Mouse (Mus musculus): ENCODE results near the gene Acot7.

The Acot7 gene

GRCm38 (mm10) chr4:152250615-152251014 is 72.7 kb downstream of the Acot7 start:
- no peak for DNase-seq

- DNase-seq: peak in 1 of 2 experiments; percentile 7
Measured at GRCm38 (mm10) chr4:152253183-152253759, 75.3 kb downstream of the Acot7 start.

DNA sequence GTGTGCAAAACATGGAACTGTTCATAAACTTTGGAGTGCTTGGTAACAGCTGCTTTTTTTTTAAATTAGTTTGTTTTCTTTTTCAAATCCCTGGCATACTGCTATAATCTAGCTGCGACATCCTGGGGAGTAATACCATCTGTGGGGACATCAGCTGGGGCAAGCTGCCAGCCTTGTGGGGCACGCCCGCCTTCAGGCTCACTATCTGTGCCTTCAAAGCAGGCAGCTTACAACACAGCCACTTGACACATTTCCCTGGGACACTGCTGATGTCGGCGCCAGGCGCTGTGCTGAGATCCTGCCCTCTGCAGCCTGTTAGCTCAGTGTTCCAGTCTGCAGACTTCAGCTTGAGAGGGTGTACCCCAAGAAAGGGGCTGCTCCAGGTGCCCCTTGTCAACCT is 79.1 kb downstream of the Acot7 start:
- DNase-seq: peak; percentile 77 to 83

GRCm38 (mm10) chr4:152260451-152260850 is 82.5 kb downstream of the Acot7 start:
- DNase-seq: no peak

DNA sequence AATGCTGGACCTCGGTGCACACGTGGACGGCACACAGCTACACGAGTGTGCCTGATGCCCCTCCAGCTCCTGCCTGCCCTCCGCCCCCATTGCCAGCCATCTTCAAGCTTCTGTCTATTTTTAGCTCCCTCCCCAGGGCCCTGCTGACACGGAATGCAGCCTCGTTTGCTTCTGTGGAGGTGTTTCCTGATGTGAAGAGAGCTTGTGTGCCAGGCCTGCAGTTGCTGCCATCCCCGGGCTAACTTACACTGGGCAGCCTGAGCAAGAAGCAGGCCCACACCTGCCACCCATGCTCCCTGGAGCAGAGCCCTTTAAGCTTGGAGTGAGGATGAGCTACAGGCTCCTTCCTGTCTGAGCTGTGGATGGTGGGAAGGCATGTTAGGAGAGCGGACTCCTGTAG is 84.3 kb downstream of the Acot7 start:
- peak in 1 of 2 experiments; percentile 28 for DNase-seq

- no peak for DNase-seq
Measured at GRCm38 (mm10) chr4:152263089-152263488, 85.2 kb downstream of the Acot7 start.

GRCm38 (mm10) chr4:152263512-152264176 is 85.7 kb downstream of the Acot7 start:
- DNase-seq: peak; percentile 42 to 48

GRCm38 (mm10) chr4:152264177-152264530 is 86.2 kb downstream of the Acot7 start:
- peak; percentile 47 to 64 for DNase-seq

DNA sequence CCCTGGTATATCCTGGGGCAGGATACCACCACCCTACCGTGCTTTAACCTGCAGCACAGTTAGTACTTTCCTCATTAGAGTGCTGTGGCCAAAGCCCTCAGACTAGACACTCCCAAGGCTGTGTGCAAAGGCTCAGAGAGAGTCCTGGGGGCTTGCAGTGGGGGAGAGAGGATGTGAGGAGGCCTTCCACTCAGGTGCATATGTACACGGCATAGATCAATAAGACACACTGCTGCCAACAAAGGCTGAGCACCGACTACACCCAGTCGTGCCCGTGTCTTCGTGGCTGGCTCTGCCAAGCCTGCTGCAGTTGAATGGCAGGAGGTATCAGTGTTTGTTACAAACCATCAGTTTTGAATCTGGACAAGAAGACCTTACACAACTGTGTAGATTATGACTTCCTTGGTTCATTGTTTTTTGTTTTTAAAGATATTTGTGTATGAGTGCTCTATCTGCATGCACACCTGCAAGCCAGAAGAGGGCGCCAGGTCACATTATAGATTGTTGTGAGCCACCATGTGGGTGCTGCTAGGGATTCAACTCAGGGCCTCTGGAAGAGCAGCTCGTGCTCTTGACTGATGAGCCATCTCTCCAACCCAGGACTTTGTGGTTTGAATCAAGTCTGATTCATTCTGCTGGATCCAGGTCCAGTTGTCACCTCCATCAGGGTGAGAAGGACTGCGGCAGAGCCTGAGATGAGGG is 87.1 kb downstream of the Acot7 start:
- DNase-seq: peak; percentile 51 to 58

DNA sequence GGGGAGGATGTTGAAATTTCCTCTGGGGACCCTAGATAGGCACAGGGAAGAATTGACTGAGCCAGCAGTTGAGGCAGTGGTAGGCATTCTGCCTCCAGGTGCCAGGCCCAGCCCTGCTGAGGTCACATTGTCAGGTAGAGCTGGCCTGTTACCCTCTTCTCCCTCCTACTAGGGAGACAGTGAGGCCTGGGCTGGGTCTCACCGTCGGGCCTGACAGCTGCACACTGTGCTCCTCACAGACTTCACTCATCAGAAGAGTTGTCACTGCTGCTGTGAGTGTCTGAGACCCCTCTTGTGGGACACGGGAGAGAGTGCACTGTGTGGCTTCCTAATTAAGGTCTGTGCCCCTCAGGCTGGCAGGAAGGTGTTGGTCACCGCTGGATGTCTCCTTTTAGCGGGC is 87.9 kb downstream of the Acot7 start:
- no peak for DNase-seq

GRCm38 (mm10) chr4:152266236-152266895 is 88.4 kb downstream of the Acot7 start:
- peak; percentile 86 to 92 for DNase-seq

DNA sequence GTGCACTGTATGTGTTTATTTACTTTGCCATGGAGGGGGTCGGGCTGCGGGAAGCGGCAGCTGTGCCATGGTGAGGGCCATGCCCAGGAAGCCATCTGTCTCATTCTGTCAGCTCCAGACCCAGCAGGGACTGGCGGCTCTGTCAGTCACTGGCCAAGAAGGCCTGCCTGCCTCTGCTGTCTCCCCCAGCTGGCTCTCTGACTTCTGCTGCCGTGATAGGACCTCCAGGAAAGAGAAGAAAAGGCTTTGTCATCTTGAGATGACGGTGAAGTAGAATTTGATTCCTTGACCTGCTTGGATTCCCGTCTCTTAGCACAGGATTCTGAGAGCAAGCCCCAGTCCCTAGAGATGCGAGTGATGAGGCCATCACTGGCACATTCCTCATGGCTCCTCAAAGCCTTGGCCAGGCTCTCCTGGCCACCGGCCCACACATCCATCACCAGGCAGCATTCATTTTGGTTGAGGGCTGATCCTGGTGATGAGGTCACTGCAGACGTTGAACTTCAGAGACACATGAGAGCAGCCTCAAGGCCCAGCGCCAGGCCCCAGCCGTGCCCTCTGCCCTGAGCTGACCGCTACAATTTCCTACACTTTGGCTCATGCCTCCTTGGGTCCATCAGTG is 89.9 kb downstream of the Acot7 start:
- DNase-seq: peak; percentile 83 to 91

GRCm38 (mm10) chr4:152269967-152270366 is 92.0 kb downstream of the Acot7 start:
- no peak for DNase-seq

DNA sequence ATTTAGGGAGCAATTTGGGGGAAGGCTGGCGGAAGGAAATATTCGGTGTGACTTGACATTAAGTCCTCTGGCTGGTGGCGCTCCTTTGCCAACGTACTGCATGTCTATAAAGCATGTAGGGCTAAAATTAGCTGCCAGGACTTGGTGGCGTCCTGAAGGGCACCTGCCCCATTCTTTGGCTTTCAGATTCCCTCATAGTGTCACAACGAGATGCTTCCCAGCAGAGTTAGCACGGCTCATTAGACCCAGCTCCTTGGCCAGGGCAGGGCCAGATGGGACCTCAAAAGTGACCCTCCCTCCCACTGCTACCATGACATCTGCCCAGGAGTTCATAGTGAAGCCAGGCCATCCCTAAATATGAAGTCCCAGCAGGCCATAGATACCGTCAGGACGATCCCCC is 92.7 kb downstream of the Acot7 start:
- DNase-seq: peak; percentile 51 to 67

GRCm38 (mm10) chr4:152271334-152271733 is 93.4 kb downstream of the Acot7 start:
- DNase-seq: no peak

DNA sequence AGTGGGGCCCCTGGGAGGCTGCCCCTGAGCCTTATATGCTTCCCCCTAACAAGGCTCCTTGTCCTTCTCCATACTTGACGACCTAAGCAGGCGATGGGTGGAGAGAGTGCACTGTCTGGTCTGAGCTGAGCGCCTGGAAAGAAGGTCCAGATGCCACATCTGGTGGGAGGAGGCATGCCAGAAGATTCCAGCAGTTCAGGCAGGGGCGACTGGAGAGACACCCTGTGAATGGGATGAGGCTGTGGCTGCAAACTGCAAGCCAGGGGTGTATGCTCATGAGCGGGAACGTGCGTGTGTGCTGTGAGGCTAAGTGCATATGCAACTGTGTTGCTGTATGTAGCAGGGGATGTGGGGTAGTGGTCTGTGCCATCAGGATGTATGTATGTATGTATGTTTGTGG is 94.1 kb downstream of the Acot7 start:
- DNase-seq: no peak

DNA sequence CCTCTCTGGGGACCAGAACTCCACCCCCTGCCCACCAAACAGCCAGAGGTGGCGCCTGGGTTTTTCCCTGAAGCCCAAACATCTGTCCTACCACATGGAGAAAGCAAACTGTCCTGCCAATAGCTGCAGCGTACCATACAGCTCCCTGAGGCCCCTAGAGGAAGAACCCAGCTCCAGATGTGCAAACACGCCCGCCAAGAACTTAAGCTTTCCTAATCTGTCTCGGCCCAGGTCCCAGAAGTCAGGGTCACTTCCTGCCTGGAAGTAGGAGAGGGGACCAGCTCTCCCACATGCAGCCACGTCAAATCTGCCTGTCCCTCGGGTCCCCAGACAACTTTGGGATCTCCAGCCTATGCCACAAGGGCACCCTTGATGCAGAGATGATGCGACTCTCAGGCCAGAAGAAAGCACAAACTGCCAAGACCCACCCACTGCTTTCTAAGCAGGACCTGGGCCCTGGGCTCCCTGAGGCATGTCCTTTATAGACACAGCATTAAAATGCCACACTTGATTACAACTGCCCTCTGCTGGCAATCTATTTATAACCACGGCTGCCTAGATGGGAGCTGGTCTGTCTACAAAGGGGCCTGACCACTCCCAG is 94.6 kb downstream of the Acot7 start:
- peak; percentile 63 to 67 for DNase-seq

- DNase-seq: no peak
Measured at GRCm38 (mm10) chr4:152273191-152273590, 95.3 kb downstream of the Acot7 start.

DNA sequence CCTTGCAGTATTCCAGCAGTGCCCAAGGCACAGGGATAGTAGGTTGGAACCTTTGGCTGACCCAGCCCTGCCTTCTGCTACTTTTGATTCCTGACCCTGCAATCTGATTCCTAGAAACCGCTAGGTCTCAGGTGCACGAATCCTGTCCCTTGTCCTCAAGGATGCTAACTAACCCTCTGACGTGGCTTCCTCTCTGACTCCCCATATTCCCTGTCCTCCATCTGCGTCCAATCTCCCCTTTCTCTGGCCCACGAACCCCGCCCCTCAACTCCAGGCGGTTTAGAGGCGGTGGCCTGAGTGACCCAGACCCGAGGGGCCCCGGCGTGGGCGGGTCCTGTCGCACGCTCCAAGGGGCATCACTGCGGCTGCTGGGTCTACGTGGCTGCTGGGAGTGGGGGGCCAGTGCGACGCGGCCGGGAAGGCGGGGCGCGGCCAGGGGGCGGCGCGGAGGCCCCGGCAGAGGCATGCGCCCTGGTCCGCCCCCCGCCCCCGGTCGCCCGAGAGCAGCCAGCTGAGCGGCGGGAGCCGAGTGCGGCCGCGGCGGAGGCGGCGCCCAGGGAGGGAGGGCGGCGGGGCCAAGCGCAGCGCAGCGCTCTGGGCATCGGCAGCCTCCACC is 95.8 kb downstream of the Acot7 start, which contains the start of gene Gpr153:
TSS of gene Gpr153 (plus strand) at position 612 of the 616 bp plus-strand sequence.
- peak; percentile 44 to 67 for DNase-seq

DNA sequence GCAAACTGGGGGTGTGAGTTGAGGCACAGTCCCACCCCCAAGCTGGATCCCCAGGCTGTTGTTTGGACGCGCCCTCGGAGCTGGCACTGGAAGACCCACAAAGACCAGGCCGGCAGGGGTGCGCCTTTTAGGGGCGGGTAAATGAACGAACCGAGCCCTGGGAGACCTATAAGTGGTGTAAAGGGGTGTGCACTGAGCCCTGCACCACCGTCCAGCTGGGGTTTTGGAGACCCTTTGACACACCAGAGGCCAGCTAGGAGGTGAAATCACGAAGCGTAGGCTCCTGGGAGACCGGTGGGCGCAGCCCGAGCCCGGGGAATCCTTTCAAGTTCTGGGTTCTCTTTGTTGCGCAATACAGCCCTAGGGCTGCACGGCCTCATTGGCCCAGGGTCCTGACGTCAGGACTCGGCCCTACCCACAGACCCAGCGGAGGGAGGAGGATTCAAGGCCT is 96.8 kb downstream of the Acot7 start:
- DNase-seq: peak; percentile 39 to 42

GRCm38 (mm10) chr4:152276389-152277347 is 98.7 kb downstream of the Acot7 start:
- peak; percentile 76 to 82 for DNase-seq

Measured in cerebellum, postnatal 10 days (tissue).